Mouse (Mus musculus): ENCODE results near the gene Isoc2a. TPM values are rescaled to one million over a fixed set of nuclear protein-coding genes. Genes with fewer than 3 reads are reported as not detected.

The Isoc2a gene
- 0.52 and 0.92 TPM in 2 replicates for polyA plus RNA-seq (2015; fragmentation: Nextera tagmentation; extraction: Ambion mirVana)

DNA sequence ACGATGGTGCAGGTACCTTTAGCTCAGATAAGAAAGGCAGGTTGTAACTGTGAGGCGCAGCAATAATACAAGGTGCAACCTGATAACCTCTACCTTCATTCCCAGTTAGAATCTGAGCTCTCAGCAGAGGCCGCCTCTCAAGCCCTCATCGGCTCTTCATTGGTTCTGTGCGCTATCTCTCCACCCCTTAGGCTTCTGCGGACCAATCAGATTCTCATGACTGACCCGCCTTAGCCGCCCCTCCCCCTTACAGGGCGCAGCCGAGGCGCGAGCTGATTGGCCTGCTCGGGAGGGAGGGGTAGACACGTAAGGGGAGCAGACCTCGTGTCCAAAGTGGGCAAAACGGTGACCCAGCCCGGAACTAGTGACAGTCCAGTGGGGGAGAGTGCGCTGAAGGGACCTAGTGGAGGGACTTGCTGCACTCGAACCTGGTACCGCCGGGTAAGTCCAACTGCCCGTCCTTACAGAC is at the start of gene Isoc2a:
Gene Isoc2a, plus strand, starts transcription at position 401 of the 469 bp plus-strand sequence.
- no peaks in the 10 kb centered on the region for H3K27me3 ChIP-seq (replicated peaks; ENCODE audit: control insufficient read depth, insufficient read depth, low read length)
- H3K4me3 ChIP-seq (replicated peaks; ENCODE audit: low read length), result peak within 1 kb of the TSS; percentile 51
- H3K4me1 ChIP-seq (replicated peaks; ENCODE audit: control insufficient read depth, insufficient read depth, low read length), result peaks cover 12% of the 10 kb centered on the region
- no peak within 1 kb of the TSS for H3K27ac ChIP-seq (ENCODE audit: low read length)
- under 1% methylated on average over 22 of the region's 22 CpGs for WGBS
- H3K4me2 ChIP-seq (ENCODE audit: low read length), result peak within 1 kb of the TSS; percentile 68
- H3K36me3 ChIP-seq (ENCODE audit: control insufficient read depth, insufficient read depth), result no peaks in the 10 kb centered on the region
- no peaks in the 10 kb centered on the region for H3K9me3 ChIP-seq (ENCODE audit: control insufficient read depth, low read length)
- ATAC-seq, result peak; percentile 100
- peak within 1 kb of the TSS; percentile 46 for H3K9ac ChIP-seq (replicated peaks; ENCODE audit: low read depth, low read length)

DNA sequence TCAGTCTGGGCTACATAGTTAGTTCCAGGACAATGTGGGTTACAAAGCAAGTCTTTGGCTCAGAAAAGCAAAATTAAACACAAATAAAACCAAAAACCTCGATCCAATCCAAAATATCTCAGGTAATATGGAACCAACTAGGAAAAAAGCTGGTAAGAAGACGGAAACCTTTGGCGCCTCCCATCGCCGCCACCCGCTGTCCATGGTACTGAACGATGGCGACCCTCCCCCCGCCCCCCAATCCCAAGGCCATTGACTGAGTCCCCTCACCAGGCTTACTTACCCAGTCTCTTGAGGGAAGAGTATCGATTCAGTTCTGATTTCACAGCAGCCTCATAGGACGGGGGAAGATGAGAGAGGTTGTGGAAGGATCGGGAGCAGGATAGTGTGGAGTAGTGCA is 46.5 kb upstream of the Isoc2a start:
- Histone ChIP-seq H3K27ac (ENCODE audit: low read length) (no peak overlapping the region), H3K36me3 (ENCODE audit: control insufficient read depth, insufficient read depth) (peaks cover 5% of the 10 kb centered on the region; the same call in 1 of the 2 replicates), H3K4me3 (replicated peaks; ENCODE audit: low read length) (no peak overlapping the region), H3K9me3 (ENCODE audit: control insufficient read depth, low read length) (no peaks in the 10 kb centered on the region), H3K4me2 (ENCODE audit: low read length) (no peak overlapping the region), H3K4me1 (replicated peaks; ENCODE audit: control insufficient read depth, insufficient read depth, low read length) (no peaks in the 10 kb centered on the region), H3K27me3 (replicated peaks; ENCODE audit: control insufficient read depth, insufficient read depth, low read length) (no peaks in the 10 kb centered on the region), H3K9ac (replicated peaks; ENCODE audit: low read depth, low read length) (no peak overlapping the region)
- ATAC-seq, result no peak
- WGBS, result 12% methylated on average over 12 of the region's 12 CpGs

DNA sequence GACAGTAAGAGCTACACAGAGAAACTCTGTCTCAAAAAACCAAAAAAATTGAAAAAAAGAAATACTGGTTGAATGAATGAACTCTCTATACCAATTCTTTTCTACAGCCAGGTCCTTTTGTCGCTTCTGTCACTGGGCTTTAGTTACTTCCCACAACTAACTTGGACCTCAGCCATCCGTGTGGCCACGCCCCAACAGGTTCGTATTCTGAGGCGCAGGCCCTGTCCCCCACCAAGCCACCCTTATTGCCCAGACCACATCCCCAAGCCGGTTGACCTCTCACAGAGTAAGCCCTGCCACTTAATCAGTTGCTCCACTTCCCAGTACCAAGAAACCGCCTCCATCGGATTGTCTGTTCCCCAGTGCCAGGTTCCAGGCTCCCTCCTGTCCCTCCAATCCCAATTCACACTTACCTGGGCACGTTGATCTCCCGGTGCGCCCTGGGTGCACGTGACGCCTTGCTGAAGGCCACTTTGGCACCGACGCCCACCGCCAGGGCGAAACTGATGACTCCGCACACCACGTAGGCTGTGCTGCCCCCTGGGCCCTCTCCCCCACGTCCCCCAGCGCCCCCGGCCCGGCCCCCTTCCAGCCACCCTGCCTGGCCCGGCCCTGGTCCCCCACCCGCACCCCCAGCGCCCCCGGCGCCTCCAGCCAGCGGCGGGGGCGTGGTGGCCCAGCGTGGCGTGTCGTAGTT is 41.2 kb upstream of the Isoc2a start:
- H3K4me3 ChIP-seq (replicated peaks; ENCODE audit: low read length), result peak overlapping the region; percentile 62
- H3K36me3 ChIP-seq (ENCODE audit: control insufficient read depth, insufficient read depth), result no peaks in the 10 kb centered on the region
- no peaks in the 10 kb centered on the region for H3K27me3 ChIP-seq (replicated peaks; ENCODE audit: control insufficient read depth, insufficient read depth, low read length)
- ATAC-seq, result peak; percentile 11; the same call in 1 of the 2 replicates
- peaks cover 6% of the 10 kb centered on the region for H3K4me1 ChIP-seq (replicated peaks; ENCODE audit: control insufficient read depth, insufficient read depth, low read length)
- H3K9ac ChIP-seq (replicated peaks; ENCODE audit: low read depth, low read length), result peak overlapping the region; percentile 67
- H3K27ac ChIP-seq (ENCODE audit: low read length), result peak overlapping the region; percentile 49
- H3K9me3 ChIP-seq (ENCODE audit: control insufficient read depth, low read length), result no peaks in the 10 kb centered on the region
- WGBS, result 4% methylated on average over 33 of the region's 34 CpGs
- H3K4me2 ChIP-seq (ENCODE audit: low read length), result peak overlapping the region; percentile 73

DNA sequence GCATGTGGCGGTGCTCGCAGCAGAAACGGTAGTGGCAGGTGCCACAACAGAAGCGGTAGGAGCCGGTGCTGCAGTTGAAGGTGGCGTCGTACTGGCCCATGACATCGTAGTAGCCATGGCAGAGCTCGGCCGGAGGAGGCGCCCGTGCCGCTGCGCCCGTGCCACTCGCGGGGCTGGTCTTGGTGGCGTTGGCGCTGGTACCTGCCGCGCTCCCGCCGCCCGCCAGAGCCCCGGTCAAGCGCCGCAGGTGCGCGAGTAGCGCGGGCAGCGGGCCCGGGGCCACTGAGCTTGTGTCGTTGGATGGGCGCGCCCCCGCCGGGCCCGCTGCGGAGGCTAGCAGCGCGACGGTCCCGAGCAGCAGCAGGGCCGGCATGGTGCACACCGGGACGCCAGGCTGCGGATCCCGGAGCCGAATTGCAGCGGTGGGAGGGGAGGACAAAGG is 40.6 kb upstream of the Isoc2a start:
- Histone ChIP-seq H3K4me1 (replicated peaks; ENCODE audit: control insufficient read depth, insufficient read depth, low read length) (peaks cover 6% of the 10 kb centered on the region), H3K27me3 (replicated peaks; ENCODE audit: control insufficient read depth, insufficient read depth, low read length) (no peaks in the 10 kb centered on the region), H3K4me2 (ENCODE audit: low read length) (peak overlapping the region; percentile 73), H3K27ac (ENCODE audit: low read length) (peak overlapping the region; percentile 49), H3K36me3 (ENCODE audit: control insufficient read depth, insufficient read depth) (no peaks in the 10 kb centered on the region), H3K9ac (replicated peaks; ENCODE audit: low read depth, low read length) (peak overlapping the region; percentile 67), H3K4me3 (replicated peaks; ENCODE audit: low read length) (peak overlapping the region; percentile 62), H3K9me3 (ENCODE audit: control insufficient read depth, low read length) (no peaks in the 10 kb centered on the region)
- under 1% methylated on average over 51 of the region's 51 CpGs for WGBS
- peak; percentile 88 for ATAC-seq

DNA sequence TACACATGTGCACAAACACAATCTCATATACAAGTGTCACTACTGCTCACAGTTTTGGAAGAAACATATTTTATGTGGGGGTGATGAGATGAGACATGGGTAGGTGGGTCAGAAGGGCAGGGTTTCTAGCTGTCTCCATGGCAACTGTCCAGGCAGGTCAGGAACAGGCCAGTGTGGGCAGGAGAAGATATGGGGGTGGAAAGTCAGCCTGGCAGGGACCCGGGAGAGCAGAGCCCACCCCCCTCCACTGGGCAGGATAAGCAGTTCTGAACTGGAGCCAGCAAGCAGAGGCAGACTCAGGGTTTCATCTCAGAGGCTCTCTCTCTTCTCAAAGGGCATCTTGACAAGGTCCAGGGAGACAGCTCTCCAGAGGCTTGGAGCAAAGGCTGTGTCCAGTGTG is 39.3 kb upstream of the Isoc2a start:
- 0 out of 2 replicates have a peak, but pooled peaks cover 2% of the 10 kb centered on the region for H3K27me3 ChIP-seq (replicated peaks; ENCODE audit: control insufficient read depth, insufficient read depth, low read length)

GRCm38 (mm10) chr7:4842077-4842476 is 34.9 kb upstream of the Isoc2a start:
- peak overlapping the region; percentile 18 for H3K9ac ChIP-seq (replicated peaks; ENCODE audit: low read depth, low read length)
- H3K27ac ChIP-seq (ENCODE audit: low read length), result peak overlapping the region; percentile 23; the same call in 1 of the 2 replicates
- WGBS, result 43% methylated on average over 5 of the region's 5 CpGs
- ATAC-seq, result no peak
- peak overlapping the region; percentile 82 for H3K4me2 ChIP-seq (ENCODE audit: low read length)
- H3K4me3 ChIP-seq (replicated peaks; ENCODE audit: low read length), result peak overlapping the region; percentile 62
- H3K9me3 ChIP-seq (ENCODE audit: control insufficient read depth, low read length), result no peaks in the 10 kb centered on the region
- H3K27me3 ChIP-seq (replicated peaks; ENCODE audit: control insufficient read depth, insufficient read depth, low read length), result 0 out of 2 replicates have a peak, but pooled peaks cover 2% of the 10 kb centered on the region
- no peaks in the 10 kb centered on the region for H3K36me3 ChIP-seq (ENCODE audit: control insufficient read depth, insufficient read depth)
- H3K4me1 ChIP-seq (replicated peaks; ENCODE audit: control insufficient read depth, insufficient read depth, low read length), result peaks cover 31% of the 10 kb centered on the region

More for the DNA sequence above, 39.3 kb upstream of the Isoc2a start:
- peaks cover 16% of the 10 kb centered on the region for H3K4me1 ChIP-seq (replicated peaks; ENCODE audit: control insufficient read depth, insufficient read depth, low read length)
- ATAC-seq, result no peak
- H3K36me3 ChIP-seq (ENCODE audit: control insufficient read depth, insufficient read depth), result no peaks in the 10 kb centered on the region
- no peak overlapping the region for H3K27ac ChIP-seq (ENCODE audit: low read length)
- no peak overlapping the region for H3K9ac ChIP-seq (replicated peaks; ENCODE audit: low read depth, low read length)
- H3K9me3 ChIP-seq (ENCODE audit: control insufficient read depth, low read length), result no peaks in the 10 kb centered on the region
- no peak overlapping the region for H3K4me3 ChIP-seq (replicated peaks; ENCODE audit: low read length)
- 7% methylated on average over 1 of the region's 1 CpGs for WGBS
- H3K4me2 ChIP-seq (ENCODE audit: low read length), result no peak overlapping the region

DNA sequence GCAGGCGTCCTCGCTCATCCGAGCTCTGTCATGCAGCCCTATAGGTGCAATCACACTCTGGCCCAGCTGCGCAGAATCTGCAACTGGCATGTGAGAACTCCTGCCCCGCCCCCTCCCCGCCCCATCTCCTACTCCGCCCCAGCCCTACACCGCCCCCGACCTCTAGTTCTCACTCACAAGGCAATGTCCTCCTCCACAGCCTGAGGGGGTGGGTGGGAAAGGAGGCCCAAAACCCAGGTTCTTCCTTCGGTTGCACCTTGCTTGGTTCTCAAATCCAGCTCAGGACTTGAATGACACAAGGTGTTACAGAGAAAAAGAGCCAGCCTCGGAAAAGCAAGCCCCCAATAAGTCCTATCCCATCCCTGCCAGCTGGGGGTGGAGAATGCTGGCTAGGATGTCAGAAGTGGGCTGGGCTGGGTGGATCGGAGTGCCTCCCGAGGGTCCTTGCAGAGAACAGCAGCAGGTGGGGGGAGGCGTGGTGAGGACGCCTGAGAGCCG is 34.3 kb upstream of the Isoc2a start:
- Histone ChIP-seq H3K4me1 (replicated peaks; ENCODE audit: control insufficient read depth, insufficient read depth, low read length) (peaks cover 31% of the 10 kb centered on the region), H3K9ac (replicated peaks; ENCODE audit: low read depth, low read length) (peak overlapping the region; percentile 18), H3K4me2 (ENCODE audit: low read length) (peak overlapping the region; percentile 82), H3K4me3 (replicated peaks; ENCODE audit: low read length) (peak overlapping the region; percentile 62), H3K27ac (ENCODE audit: low read length) (peak overlapping the region; percentile 53; the same call in 1 of the 2 replicates), H3K9me3 (ENCODE audit: control insufficient read depth, low read length) (no peaks in the 10 kb centered on the region), H3K27me3 (replicated peaks; ENCODE audit: control insufficient read depth, insufficient read depth, low read length) (0 out of 2 replicates have a peak, but pooled peaks cover 2% of the 10 kb centered on the region), H3K36me3 (ENCODE audit: control insufficient read depth, insufficient read depth) (no peaks in the 10 kb centered on the region)
- peak; percentile 52 for ATAC-seq
- WGBS, result under 1% methylated on average over 16 of the region's 16 CpGs

GRCm38 (mm10) chr7:4843604-4844244 is 33.2 kb upstream of the Isoc2a start:
- Histone ChIP-seq H3K4me1 (replicated peaks; ENCODE audit: control insufficient read depth, insufficient read depth, low read length) (peaks cover 31% of the 10 kb centered on the region), H3K4me2 (ENCODE audit: low read length) (peak overlapping the region; percentile 82), H3K27me3 (replicated peaks; ENCODE audit: control insufficient read depth, insufficient read depth, low read length) (0 out of 2 replicates have a peak, but pooled peaks cover 2% of the 10 kb centered on the region), H3K36me3 (ENCODE audit: control insufficient read depth, insufficient read depth) (no peaks in the 10 kb centered on the region), H3K27ac (ENCODE audit: low read length) (peak overlapping the region; percentile 57), H3K9me3 (ENCODE audit: control insufficient read depth, low read length) (no peaks in the 10 kb centered on the region), H3K4me3 (replicated peaks; ENCODE audit: low read length) (peak overlapping the region; percentile 62), H3K9ac (replicated peaks; ENCODE audit: low read depth, low read length) (peak overlapping the region; percentile 60)
- WGBS, result under 1% methylated on average over 32 of the region's 34 CpGs
- peak; percentile 61 for ATAC-seq
